Mouse (Mus musculus) ovary, adult 18-20 months (tissue): ENCODE results near the gene Zfp768.
A peak's percentile ranks its signal among the peaks of the same experiment; 100 is the strongest.
"Not testable (repeated sequence)": the region's sequence is repeated elsewhere in the genome, so short reads cannot be mapped to it uniquely, and the experiment has no call there.

Source experiments
- DNase-seq: peaks from one replicate; pipeline ENCODE4 v3.0.0; 2022; ENCODE audit warnings: low spot score, mixed read lengths

The Zfp768 gene

DNA sequence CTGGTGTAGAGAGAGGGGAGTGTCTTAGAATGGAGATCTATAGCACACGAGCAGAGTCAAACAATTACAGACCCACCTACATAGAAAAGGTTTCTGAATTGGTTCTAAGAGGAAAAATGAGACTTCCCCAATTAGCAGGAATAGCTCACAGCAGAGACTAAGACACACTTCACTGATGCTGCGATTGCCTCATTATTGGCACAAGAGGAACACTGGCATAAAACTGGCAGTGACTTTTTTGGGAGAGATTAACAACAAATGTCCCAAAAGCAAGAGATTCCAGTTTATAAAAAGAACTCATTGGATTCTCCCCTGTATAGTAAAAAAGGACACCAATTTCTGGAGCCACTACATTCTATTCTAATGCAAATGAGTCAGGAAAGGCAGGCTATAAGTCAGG lies 12.5 kb upstream of the Zfp768 start:
- no peak for DNase-seq

DNA sequence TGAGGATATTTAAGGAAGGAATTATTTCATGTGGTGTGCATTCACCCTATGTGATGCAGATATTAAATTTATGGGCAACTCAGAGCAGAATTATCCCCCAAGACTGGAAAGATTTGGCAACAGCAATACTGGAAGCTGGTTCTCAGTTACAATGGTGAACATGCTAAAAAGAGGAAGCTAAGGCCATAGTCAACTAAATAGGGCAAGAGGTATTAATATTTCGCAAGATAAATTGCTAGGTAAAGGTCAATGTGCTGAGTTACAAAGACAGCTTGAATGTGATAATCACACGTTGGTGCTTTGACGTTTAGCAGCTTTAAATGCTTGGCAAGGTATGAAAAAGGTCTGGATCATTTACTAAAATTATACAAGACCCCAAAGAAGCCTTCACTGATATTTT lies 10.4 kb upstream of the Zfp768 start:
- DNase-seq: no peak

DNA sequence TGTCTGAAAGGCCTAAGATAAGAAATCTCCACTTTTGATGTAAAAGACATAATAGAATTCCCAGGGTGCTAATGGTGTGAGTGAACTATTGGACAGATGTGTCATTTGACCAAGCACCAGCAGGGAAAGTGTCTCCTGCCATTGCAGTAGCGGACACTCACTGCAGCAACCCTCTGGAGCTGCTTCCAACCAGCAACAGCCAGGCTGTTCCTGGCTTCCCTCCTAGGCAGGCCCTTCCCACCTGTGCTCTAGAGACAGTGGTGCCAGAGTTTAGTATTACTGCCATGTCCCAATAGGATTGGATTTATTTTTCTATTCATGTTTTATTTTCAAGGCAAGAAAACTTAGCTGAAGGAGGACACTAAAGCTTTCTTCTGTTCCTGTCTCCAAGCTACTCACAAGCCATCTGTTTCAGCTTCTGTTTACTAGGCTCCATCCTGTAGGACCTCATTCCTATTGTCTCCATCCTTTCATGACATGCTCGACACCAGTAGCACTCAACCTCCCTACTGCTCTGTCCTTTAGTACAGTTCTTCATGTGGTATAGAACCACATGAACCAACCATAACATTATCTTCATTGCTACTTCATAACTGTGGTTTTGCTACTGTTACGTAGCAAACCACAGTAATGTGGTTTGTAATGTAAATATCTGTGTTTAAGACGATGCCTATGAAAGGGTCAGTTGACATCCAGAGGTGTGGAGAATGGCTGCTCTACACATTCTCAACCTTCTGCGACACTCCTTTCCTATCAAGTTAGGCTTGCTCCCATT lies 6.0 kb upstream of the Zfp768 start:
- no peak for DNase-seq

DNA sequence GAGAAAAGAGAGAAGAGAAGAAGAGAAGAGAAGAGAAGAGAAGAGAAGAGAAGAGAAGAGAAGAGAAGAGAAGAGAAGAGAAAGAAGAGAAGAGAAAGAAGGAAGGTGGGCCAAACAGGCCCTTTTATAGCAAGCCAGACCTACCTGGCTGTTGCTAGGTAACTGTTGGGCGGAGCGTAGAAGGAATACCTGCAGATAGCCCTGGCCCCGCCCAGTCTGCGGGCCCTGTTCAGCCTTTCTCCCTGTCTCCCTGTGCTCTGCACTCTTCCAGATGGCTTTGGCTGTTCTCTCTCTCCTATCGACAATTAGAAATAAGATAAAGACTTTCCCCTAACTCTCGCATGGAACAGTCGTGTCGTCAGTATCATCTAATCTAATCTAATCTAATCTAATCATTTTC lies 1.3 kb upstream of the Zfp768 start:
- DNase-seq: no peak

DNA sequence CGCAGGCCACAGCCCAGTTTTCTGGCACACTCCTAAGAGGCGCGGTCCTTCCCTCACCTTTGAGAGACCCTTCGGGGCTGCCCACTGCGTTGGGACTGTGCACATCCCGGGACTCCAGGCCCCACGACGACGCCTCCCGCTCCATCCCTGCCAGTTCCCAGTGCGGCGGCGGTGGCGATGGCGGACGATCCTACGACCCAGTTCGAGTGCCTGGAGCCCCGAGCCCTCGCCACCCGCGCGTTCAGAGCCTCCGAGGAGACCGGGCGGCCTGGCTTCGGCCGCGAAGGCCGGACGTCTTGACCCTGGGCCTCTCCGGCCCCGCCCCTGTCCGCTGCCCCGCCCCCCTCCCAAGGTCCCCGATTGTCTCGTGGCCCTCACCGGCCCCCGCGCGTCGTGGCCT lies 297 bp downstream of the Zfp768 start:
- DNase-seq: peak; percentile 64

DNA sequence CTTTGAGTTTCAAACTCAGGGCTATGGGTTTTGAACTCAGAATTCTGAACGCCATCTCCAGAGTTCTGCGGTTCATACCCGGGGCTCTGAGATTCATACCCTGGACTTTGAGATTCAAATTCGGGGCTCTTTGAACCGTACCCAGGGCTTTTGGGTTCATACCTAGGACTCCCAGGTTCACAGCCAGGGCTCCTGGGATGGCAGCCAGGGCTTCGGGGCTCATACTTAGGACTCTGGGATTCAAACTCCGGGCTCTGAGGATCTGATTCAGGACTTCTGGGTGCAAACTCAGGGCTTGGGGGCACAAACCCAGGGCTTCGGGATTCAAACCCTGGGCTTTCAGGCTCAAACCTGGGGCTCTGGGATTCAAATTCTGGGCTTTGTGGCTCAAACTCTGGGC lies 1.0 kb downstream of the Zfp768 start:
- DNase-seq: no peak

DNA sequence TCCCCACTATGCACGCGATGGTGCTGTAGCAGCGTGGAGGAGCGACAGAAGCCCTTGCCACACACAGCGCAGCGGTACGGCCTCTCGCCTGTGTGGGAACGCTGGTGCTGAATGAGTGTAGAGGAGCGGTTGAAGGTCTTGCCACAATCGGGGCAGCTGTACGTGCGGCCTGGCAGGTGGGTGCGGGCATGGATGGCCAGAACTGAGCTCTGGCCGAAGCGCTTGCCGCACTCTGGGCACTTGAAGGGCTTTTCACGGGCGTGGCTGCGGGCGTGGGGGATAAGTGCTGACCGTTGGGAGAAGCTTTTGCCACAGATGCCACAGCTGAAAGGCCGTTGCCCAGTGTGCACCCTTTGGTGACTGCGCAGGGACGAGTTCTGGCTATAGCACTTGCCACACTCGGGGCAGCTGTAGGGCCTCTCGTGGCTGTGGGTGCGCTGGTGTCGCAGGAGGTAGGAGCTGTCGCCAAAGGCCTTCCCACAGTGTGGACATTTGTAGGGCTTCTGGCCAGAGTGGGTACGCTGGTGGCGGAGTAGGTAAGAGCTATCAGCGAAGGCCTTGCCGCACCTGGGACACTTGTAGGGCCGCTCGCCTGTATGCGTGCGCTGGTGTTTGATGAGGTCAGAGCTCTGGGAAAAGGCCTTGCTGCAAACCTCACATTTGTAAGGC lies 1.9 kb downstream of the Zfp768 start:
- DNase-seq: no peak

DNA sequence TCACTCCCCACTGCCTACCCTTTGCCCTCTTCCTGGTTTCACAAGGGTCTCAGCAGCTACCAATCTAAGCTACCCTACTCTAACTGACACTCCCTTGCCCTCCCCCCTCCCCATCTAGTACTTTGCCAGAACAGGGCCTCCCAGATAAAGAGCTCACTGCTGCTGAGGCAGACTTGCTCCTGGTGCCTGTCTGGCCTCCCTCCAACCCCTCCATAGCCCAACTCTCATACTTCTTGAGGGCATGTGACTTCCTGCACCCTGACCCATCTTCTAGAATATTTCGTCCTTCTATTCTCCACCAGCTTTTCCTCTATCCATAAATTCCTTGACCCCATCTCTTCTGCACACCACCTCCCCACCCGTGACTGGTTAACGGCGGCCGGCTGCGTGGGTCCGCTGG lies 2.5 kb downstream of the Zfp768 start:
- DNase-seq: no peak

DNA sequence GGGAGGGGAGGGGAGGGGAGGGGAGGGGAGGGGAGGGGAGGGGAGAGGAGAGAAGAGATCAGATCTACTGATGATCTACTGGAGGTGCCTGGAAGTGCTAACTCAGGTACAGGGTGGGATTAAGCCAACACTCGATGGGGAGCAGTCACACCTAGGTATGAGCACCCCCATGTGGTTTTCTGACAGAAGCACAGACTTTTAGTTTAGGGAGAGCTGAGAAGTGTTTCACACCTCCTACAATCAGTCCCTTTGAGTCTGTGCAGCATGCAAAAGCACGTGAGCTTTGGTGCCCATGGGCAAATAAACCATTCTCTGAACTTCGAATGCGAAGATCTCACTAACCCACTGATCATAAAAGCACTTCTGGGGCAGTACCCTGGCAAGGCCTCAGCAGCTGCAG lies 3.1 kb downstream of the Zfp768 start:
- no peak for DNase-seq

DNA sequence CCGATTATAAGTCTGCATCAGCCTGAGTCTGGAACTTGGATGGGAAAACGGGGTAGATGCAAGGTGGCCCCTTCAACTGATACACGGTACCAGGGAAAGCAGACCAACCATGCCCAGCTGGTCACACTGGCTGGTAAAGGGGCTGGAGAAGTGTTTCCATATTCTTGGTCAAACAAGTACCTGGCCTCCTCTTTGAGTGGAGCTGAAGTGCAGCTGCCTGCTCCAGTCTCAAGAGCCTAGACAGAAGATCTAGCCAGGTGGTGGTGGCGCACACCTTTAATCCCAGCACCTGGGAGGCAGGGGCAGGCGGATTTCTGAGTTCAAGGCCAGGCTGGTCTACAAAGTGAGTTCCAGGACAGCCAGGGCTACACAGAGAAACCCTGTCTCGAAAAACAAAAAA lies 3.5 kb downstream of the Zfp768 start:
- DNase-seq: not testable (repeated sequence)

DNA sequence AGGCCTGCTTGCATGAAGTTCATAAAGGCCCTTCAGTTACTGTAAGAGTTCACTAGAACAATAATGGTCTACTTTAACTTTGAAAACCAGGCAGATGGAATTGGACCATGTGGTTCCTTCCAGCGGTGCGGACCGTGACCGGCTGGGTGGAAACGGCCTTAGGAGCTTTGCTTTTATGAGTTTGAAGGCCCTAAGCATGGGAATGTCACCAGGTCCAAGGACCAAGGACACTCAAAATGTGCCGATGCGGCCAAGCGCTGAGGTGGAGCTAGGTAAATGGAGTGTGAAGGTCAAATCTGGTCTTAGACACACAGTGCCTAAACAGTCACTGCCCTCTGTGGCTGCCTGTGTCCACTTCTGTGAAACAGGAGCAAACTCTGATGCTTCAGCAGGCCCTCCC lies 4.0 kb downstream of the Zfp768 start:
- DNase-seq: no peak

DNA sequence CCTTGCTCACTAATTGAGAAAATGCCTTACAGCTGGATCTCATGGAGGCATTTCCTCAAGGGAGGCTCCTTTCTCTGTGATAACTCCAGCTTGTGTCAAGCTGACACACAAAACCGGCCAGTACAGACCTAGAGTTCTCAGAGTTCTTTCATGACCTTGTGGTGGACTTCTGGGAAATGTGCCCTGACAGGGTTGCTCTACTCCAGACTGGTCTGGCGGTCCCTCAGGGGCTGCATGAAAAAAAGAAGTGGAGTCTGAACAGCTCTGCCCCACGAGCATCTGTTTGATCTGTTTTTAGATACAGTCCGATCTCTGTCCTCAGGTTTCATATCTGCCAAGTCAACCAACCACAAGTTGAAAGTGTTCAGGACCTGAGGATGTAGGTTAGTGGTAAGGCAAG lies 7.8 kb downstream of the Zfp768 start:
- DNase-seq: peak; percentile 33

DNA sequence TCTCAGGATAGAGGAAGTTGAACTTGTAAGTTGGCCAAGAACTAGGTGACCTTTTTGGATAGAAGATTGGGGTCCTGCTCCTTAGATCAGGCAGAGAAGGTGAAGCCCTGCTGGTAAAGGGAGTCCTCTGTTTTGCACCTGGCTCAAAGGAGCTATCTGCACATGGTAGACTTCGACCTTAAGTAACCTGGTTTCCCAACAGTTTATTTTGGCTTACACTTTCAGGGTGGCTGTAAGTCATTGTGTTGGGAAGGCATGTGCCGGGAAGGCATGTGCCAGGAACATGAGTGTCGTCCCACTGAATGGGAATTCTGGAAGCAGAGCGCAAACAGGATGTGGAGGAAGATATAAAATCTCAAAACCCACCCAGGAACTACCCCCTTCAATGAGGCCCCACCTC lies 9.8 kb downstream of the Zfp768 start:
- DNase-seq: no peak

DNA sequence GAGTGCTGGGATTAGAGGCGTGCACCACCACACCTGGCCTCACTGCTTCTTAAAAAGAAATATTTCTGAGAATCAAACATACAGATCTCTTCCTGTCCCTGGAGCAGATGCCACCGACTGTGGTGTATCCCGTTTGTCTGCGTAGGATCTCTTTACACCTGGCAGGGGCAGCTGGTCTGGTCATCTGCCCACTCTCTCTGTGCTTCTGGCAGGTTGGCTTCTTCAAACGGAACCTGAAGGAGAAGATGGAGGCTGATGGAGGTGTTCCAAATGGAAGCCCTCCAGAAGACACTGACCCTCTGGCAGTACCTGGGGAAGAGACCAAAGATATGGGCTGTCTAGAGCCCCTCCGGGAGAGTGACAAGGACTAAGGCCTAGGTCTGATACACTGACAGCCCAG lies 12.1 kb downstream of the Zfp768 start:
- DNase-seq: no peak

DNA sequence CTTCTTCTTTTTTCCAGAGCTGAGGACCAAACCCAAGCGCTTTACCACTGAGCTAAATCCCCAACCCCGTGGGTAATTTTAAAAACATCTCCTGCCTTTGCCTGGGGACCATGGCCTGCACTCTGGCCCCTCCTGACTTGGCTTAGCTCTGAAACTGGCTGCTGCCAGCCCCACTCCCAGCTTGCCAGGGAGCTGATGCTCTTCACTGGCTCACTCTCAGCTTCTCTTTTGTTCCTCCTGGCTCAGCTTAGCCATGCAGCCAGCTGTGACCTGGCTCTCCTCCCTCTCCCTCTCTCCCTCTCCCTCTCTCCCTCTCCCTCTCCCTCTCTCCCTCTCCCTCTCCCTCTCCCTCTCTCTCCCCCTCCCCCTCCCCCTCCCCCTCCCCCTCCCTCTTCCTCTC lies 18.7 kb downstream of the Zfp768 start:
- DNase-seq: peak; percentile 38

DNA sequence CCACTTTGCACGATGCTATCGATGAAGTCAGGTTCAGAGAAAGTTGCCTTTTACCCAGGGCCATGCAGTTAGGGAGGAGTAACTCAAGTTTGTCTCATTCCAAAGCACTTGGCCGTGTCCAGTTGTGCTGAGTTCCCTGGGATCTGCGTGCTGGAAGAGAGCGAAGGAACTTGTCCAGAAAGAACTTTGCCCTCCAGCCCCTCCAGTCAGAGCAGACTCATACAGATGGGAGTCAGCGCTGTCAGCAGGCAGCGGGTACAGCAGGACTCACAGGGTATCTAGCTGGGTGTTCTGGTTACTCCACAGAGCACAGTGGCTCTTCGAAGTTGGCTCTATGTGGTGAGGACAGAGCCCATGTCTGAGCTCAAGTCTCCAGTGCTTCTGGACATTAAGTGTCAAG lies 19.8 kb downstream of the Zfp768 start:
- DNase-seq: no peak

DNA sequence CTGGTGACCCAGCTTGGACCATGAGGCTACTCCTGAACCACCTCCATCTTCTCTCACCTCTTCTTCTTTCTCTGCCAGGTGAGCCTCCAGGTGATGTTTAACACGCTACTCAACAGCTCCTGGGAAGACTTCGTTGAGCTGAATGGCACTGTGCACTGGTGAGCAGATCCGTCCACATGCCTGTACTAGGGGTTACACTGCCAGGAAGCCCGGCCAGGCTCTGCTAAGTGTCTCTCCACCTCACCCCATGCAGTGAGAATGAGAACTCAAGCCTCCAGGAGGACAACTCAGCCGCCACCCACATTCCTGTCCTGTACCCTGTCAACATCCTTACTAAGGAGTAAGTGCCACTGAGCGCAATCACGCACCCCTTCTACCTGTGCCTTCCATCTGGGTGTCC lies 20.4 kb downstream of the Zfp768 start:
- no peak for DNase-seq

DNA sequence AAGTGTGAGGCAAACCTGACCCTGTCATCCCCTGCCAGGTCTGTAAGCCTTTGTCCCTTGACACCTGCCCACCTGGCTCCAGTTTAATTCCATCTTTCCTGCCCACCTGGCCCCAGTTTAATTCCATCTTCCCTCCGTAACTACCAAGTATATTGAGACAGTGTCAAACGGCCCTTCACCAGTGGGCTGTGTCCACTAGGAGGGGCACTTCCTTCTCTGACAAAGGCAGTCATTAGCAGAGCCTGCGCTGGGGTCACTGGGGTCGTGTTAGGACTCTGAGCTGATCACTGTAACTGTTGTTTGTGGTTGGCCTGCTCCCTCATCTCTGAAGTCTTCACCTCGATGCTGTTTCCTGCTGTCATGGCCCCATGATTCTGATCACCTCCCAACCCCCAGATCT lies 23.3 kb downstream of the Zfp768 start:
- no peak for DNase-seq

DNA sequence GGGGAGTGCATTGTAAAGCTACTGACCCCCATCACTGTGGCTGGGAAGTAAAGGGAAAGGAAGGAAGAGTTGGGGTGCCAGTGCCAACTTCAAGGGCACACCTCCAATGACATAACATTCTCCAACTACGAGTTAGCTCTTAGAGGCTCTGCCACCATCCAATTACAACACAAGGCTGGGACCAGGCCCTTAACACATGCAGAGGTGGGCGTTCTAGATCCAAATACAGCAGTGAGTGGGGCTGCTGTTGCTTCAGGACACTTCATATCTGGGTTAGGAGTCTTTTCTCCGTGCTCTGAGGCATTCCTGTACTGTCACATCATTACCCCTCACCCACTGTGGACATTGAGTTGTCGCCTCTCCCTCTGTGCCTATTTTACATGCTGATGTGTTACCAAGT lies 24.3 kb downstream of the Zfp768 start:
- DNase-seq: no peak

DNA sequence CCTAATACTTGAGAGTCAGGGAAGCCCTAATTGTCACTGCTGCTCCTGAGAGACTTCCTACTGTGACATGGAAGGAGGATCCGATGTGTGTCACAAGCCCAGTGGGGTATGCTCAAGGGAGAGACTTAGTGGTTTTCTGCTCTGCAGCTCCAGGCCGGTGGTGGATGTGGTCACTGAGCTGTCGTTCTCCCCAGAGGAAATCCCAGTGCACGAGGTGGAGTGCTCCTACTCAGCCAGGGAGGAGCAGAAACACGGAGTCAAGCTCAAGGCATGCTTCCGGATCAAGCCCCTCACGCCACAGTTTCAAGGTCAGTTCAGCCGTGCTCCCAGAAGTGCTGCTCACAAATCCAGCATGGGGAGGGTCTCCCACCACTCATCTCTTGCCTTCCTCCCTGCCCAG lies 31.5 kb downstream of the Zfp768 start:
- DNase-seq: no peak

DNA sequence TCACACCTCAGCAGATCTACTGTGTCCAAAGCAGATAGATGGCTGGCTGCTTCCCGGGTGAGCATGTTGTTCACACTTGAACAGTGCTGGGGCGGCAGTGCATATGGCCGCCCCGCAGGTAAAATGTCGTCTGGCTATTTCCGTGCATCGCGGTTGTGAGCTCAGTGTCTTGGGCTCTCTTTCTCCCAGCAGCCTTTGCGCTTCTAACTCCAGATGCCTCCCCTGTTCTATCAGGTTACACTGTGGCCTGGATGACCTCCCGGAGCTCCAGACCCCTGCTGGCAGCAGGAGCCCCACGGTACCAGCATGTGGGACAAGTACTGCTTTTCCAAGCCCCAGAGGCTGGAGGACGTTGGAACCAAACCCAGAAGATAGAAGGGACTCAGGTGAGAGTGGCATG lies 35.4 kb downstream of the Zfp768 start:
- no peak for DNase-seq

DNA sequence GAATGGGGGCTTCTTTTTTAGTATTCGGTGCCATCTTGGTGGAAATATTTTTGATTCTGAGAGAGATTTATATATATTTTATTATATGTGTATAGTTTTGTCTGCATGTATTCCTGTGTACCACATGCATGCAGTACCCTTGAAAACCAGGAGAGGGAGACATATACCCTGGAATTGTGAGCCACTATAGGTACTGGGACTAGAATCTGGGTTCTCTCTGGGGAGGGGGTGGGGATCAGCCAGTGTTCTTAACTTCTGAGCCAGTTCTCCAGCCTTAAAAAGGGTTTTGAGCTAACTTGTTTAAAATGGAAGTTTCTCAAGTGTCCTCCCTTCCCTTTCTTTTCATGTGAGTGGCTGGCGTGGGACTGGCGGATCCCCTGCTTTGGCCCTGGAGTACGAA lies 36.5 kb downstream of the Zfp768 start:
- no peak for DNase-seq

DNA sequence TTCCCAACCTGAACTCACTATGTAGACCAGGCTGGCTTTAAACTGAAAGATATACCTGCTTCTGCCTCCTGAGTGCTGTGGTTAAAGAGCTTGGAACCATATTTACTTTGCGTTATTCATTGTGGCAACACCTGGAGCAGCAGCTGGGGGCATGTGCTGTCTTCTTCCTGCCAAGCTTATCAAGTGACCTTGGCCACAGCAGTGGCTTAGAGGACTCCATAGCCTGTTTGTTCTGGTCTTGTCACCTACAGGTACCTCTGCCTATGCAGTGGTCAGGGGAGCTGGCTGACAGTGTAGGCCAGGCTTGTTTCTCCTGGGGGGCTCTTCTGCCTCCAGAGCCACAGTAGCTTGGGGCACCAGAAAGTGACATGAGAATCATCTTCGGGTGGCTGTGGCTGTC lies 37.0 kb downstream of the Zfp768 start:
- no peak for DNase-seq

DNA sequence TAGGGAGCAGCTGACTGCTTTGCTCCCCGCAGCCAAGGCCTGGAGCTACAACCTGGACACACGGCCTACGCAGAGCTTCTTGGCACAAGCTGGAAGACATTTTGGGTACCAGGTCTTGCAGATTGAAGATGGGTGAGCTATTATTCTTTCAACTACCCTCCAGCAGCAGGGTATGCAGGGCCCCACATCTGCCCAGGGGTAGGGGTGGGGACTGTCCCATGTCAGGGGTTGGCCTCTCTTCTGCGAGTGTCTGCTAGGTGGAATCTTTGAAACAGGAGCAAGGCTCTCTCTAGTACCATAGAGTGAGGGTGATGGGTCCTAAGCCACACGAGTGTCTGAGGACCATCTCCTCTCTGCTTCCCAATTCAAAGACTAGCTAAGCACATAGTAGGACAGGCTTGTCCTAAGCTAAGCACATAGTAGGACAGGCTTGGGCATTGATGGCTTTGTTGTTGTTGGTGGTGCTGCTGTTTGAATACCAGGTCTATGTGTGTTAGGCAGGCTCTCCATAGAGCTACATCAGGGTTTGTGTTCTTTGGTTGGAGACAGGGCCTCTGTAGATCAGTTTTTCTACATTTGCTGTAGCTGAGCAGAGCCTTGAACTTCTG lies 47.7 kb downstream of the Zfp768 start:
- DNase-seq: no peak
